Mouse (Mus musculus) lung, adult 18-20 months (tissue): ENCODE results near the gene Lman1l.

Experiments used
- DNase-seq, 2 experiments: peaks; one replicate each; pipeline ENCODE4 v3.0.0; 2022; ENCODE audit warnings: mixed read lengths in 2 of 2

The Lman1l gene

DNA sequence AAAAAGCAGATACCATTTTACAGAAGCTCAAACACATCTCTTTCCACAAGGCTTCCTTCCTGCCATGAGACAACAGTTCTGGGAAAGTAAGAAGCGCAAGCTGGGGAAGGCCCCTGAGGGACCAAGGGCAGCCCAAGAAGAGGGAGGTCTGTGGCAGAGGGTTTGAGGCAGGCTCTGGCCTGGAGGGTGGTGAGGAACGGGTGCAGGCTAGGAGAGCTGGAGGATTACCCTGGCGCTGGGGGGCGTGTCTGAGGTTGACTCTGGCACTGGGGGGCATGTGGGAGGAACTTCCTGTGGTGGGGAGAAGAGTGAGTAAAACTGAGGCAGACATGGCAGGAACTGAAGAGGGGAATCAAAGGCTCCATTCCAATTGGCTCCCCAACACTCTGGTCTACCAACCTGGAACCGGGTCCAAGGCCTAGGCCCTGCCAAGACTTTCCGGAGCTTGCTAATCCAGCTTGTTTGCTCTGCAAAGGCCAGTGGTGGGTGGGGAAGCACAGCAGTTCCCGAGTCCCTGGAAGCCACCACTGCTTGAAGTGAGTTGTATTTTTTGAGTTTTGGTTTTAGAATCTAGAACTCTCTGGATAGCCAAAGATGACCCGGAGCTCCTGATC is 2.9 kb downstream of the Lman1l start:
- DNase-seq = no peak

DNA sequence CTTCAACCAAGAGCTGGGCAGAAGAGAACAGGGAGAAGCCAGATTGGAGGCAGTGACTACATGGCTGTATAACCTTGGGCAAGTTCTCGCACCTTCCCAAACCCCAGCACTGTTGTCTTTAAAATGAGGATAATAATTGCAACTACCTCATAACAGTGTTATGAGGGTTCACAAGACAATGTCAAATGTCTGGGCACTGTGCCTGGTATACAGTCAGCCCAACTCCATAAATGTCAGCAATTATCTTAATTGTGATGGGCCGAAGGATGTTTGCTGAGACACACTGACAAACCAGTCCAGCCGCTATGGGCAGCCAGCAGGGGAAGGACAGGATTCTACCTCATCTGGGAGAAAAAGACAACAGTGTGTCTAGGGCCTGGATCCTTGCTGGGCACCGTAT is 5.8 kb downstream of the Lman1l start:
- no peak for DNase-seq

- no peak for DNase-seq
These were observed 6.6 kb downstream of the Lman1l start for GRCm38 (mm10) chr9:57613975-57614374.

- DNase-seq = no peak
These were observed 8.0 kb downstream of the Lman1l start for GRCm38 (mm10) chr9:57612587-57612986.

GRCm38 (mm10) chr9:57610359-57610826 is 10.2 kb downstream of the Lman1l start:
- DNase-seq = no peak

- no peak for DNase-seq
These were observed 10.8 kb downstream of the Lman1l start for GRCm38 (mm10) chr9:57609803-57610202.

- no peak for DNase-seq
These were observed 14.3 kb downstream of the Lman1l start, which contains the start of gene Cplx3 for GRCm38 (mm10) chr9:57606139-57606851. TSS of gene Cplx3 (minus strand) at chr9:57606281.

- DNase-seq = no peak
These were observed 15.1 kb downstream of the Lman1l start for GRCm38 (mm10) chr9:57605503-57605902.

DNA sequence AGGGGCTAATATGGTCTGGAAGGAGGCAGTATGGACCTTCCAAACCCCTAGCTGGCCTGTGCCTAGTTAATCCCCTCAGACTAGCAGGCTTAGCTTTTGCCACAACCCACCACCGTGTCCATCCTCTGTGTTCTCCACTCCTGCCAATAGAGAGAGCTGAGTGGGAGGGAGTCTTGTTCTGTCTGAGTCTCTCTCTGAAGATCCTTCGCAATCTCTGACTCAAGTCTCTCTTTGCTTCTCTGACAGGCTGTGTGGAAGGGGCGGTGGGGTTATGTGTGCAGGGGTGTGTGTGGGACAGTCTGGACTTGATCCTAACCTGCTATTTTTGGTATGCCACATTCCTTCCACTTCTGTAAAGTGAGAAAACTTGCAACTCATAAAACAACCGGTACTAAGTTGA is 15.7 kb downstream of the Lman1l start:
- no peak for DNase-seq

GRCm38 (mm10) chr9:57602098-57602497 is 18.5 kb downstream of the Lman1l start:
- DNase-seq = no peak

DNA sequence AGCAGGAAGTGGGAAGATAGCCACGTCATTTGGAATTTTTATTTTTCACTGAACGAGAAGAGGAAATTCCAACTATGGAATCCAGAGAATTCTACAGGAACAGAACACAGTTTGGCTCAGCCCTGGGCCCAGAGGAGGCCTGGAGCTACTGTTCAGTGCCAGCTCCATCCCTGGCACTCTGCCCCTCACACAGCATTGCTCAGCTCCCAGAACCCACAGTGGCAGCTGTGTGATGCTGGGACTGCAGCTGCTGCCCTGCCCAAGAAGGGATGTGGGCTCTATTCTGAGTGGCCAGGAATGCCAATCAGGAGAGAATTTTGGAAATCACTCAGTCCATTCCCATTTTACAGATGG is 19.2 kb downstream of the Lman1l start:
- no peak for DNase-seq

DNA sequence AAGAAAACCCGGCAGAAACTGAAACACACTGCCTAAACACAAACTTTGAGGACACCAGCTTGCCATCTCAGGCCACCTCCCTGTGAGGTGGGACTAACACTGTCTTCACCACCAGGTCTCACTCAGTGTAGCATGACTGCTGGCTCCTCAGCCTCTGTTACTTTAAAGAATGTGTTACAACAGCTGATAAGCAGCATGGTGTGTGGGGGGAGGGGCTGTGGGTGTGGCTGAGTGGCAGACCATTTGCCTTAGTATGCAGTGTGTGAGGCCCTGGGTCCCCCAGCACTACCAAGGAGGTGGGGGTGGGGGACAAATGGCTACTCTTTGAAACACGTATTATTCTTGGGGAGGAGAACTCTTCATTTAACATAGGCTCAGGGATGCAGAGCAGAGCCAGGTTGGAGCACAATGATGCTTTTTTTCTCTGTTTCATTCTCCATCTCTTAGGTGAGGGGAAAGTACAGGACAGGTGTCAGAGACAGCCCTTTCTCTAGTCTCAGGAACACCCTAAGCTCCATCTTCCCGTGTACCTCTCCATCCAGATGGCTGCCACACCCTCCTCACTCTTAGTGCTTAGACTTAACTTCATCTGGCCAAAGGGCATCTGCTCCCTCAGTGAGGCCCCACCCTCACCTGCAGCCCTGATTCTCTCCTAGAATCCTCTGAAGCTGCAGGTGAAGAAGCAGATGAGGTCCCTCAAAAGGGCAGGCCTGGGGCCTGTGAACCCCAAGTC is 19.8 kb downstream of the Lman1l start:
- DNase-seq = no peak

DNA sequence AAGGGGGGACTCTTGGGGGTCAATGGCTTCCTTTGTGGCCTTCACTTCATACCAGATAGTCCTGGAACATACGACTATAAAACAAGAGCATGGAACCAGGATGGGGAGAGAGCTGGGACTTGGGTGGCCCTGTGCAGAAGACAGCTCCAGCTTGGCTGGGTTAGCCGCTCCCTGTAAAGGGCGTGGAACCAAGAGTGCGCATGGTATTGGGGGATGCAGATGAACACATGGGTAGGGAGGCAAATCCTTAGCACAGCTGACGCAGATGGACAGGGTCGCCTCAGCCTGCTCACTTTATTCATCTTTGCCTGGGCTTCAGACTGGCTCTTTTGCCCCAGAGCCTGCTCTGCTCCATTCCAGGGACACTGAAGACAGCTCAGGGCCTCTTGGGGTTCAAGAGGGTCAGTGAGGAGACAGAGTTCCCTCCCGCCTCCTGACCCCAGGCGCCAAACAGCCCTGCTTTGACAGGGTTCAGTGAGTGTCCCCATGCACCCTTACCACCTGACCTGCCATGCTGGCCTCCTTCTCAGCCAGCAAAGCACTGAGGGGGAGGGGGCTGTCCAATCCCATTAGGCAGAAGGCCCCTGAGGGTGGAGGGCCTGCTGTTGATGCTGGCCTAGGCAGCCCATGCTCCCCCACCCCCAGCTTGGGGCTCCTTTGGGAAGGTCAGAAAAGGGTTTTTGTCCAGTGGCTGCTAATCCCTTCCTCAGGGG is 21.6 kb downstream of the Lman1l start:
- no peak for DNase-seq

DNA sequence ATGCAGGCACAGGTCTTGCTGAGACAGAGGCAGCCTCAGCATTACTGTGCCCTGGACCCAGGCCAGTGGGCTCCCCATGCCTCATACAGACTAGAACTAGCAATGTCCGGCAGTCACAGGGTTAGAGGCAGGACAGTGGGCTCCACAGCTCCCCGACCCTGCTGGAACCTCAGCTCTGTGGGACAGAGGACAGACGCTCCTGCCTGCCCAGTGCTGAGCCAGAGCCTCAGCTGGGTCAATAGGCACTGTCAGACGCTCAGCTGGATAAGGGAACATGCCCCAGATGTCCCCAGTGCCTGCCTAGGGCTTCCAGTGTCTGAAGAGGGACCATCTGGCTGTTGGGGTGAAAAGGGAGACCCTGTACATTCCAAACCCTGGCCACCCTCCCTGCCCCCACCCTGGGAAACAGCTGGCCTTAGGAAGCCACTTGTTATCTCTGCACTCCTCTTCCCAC is 22.6 kb downstream of the Lman1l start:
- DNase-seq = no peak

GRCm38 (mm10) chr9:57597265-57597664 is 23.3 kb downstream of the Lman1l start:
- no peak for DNase-seq

- no peak for DNase-seq
These were observed 26.4 kb downstream of the Lman1l start for GRCm38 (mm10) chr9:57594174-57594509.

DNA sequence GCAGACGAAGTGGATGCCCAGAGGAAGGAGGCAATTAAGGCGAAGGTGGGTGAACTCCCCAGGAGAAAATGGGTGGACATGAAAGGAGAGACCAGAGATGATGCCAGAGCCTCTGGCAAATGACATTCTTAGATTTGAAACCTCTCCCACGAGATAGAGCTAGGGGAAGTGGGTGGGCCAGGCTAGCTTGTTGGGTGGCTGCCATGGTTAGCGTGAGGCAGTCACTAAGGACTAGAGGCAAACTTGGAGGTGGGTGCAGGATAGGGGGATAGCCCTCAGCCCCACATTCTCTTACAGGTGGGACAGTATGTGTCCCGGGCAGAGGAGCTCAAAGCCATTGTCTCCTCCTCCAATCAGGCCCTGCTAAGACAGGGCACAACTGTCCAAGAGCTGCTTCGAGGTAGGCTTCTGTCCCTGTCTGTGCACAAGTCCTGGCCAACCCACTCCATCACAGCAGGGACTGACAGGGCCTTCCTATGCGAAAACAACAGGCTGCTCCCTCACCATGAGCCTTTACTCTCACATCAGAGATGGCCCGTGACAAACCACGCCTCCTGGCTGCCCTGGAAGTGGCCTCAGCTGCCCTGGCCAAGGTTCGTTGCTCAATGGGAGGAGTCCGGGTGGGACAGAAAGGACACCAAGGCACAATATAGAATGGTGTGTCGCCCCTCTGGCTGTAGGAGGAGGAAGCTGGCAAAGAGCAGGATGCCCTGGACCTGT is 27.0 kb downstream of the Lman1l start:
- DNase-seq = no peak

DNA sequence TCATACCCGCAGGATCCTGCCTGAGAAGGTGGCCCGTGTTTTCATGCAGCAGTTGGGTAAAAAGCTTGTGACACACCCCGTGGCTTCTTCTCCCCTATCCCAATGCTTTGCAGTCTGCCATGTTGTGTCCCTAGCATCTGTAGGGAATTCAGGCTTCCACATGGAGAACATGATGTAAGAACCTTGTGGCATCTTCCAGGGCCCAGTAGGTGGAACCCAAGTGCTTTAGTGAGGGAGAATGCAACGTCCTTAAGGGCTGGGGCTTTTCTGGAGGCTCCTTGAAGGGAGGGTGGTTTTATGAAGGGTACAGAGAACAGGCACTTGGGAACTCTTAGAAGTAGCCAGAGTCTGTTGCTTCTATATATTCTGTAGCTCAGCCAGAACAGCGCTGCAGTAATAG is 29.8 kb downstream of the Lman1l start:
- DNase-seq = no peak

DNA sequence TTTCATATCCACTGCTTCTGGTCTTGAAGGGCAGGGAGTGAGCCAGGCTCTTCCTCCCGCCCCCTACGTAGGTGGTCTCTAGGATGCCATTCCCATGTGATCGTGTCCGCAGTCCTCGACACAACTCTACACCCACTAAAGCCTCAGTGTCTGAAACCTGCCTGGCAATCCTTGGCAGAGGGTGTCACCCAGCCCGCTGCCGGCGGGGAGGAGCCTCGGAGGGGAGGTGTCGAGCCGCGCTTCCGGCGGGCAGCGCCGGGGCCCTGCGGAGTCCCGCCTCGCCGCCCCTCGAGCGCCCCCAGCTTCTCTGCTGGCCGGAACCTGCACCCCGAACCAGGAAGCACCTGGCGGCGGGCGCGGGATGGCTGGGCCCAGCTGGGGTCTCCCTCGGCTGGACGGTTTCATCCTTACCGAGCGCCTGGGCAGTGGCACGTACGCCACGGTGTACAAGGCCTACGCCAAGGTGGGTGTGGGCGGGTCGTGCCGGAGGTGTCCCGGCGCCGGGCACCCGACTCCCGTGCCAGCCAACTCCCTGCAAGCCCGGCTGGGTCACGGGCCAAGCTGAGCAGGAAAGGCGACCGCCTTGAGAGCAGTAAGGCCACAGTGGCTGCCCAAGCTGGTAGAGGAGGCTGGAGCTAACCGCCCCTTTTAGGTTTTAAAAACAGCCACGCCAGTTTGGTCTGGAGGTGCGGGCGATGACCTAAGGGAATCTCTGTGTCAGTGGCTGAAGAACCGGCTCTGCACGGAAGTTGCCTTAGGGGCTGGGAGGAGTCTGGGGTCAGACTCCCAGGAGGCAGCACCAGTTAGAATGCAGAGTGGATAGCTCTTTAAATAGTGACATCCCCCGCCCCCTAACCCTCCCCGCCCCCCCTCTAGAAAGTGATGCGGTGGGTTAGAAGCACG is 31.1 kb downstream of the Lman1l start, which contains the start of gene Ulk3:
Ulk3 (plus strand) TSS at position 229 of the 903 bp plus-strand sequence.
- DNase-seq = peak; percentile 87 to 90

DNA sequence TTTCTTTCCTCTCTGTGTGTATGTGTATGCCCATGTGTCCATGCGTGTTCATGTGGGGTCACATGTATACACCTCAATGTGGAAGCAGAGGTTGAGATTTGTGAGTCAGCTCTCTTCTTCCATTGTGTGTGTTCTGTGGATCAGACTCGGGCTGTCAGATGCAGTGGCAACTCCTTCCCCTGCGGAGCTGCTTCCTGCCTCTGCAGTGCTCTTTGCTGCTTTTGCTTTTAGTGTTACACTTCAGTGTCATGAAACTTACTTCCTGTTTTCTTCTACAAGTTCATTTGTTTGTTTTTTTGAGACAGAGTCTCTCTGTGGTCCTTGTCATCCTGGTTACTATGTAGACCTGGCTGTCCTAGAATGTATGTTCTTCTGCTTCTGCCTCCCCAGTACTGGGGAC is 35.6 kb downstream of the Lman1l start:
- DNase-seq = no peak

DNA sequence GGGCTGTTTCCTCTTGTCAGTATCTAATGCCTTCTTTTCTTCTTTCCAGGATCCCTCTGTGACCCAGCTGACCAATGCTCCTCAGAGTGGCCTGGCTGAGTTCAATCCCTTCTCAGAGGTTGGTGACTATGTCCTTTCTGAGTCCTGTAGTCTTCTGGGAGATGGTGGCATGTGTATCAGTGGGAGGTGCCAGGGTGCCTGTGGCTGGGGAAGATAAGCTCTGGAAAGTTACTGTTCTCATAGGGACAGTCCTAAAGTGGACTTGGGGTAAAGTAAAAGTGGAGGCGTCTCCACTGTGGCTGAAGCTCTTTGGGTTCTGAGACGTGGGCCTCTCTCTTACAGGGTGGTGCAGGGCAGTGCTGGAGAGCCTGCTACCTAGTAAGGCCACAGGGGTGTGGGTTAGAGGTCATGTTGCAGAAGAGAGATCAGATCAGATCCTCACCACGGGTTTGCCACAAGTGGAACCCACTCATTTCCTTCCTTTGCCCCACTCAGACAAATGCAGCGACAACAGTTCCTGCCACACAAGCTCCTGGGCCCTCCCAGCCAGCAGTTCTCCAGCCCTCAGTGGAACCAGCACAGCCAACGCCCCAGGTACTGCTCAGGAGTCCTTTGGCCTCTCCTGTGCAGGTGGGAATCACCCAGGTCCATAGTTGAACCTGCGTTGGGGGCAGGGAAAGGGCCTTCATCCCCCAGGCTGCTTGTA is 43.3 kb downstream of the Lman1l start:
- peak; percentile 25 to 36 for DNase-seq
